Mouse (Mus musculus) liver, adult 2 months (tissue): ENCODE results near the gene Zfp318. TPM values are rescaled to one million over a fixed set of nuclear protein-coding genes. Genes with fewer than 3 reads are reported as not detected.

Experiments
- DNase-seq: peaks from one replicate; pipeline ENCODE4 v3.0.0-alpha.2; 2011; ENCODE audit warnings: low read depth, low spot score; ENCODE audit errors: extremely low read depth
- H3K27ac ChIP-seq: fragments of 200-500 bp; replicated peaks from 2 replicates; pipeline ENCODE4 v1.5.1; 2012; ENCODE audit warnings: low read depth, mild to moderate bottlenecking, control low read depth, inconsistent platforms, low read length; ENCODE audit not compliant: insufficient read depth
- H3K27me3 ChIP-seq: fragments of 200-500 bp; 2 replicates; pipeline ENCODE4 v1.6.1; 2012; ENCODE audit warnings: mild to moderate bottlenecking, moderate library complexity, low read length, inconsistent platforms; ENCODE audit not compliant: control insufficient read depth, insufficient read depth
- H3K36me3 ChIP-seq: fragments of 200-500 bp; 2 replicates; pipeline ENCODE4 v1.6.1; 2012; ENCODE audit warnings: low read length, inconsistent platforms; ENCODE audit not compliant: control insufficient read depth, insufficient read depth
- H3K4me1 ChIP-seq: fragments of 200-500 bp; 2 replicates; pipeline ENCODE4 v1.6.1; 2011; ENCODE audit warnings: low read length; ENCODE audit not compliant: control insufficient read depth, insufficient read depth
- H3K4me3 ChIP-seq: fragments of 200-500 bp; 2 replicates; pipeline ENCODE4 v1.5.1; 2011; ENCODE audit warnings: low read depth, mild to moderate bottlenecking, control low read depth, low read length, moderate library complexity; ENCODE audit not compliant: insufficient read depth
- H3K79me2 ChIP-seq: fragments of 200-500 bp; 2 replicates; pipeline ENCODE4 v1.6.1; 2012; ENCODE audit warnings: inconsistent platforms, mild to moderate bottlenecking, low read length, moderate library complexity; ENCODE audit not compliant: control insufficient read depth, insufficient read depth
- H3K9ac ChIP-seq: fragments of 200-500 bp; 2 replicates; pipeline ENCODE4 v1.6.1; 2012; ENCODE audit warnings: low read depth, mild to moderate bottlenecking, control low read depth, inconsistent platforms, low read length
- CTCF ChIP-seq: fragments of 200-500 bp; IDR thresholded peaks from 2 replicates; pipeline ENCODE4 v1.5.1; 2011; ENCODE audit warnings: low read depth, low read length, control low read depth
- POLR2A ChIP-seq: fragments of 200-500 bp; IDR thresholded peaks from 2 replicates; pipeline ENCODE4 v1.6.1; 2011; ENCODE audit warnings: low read length, control low read depth; ENCODE audit not compliant: insufficient read depth; ENCODE audit errors: extremely low read depth
- WGBS: fragments of 180-500 bp; shearing (Covaris S2); methylation state at CpG from one replicate; pipeline ENCODE4 v1.1.7; 2018; 5-methylcytosine and 5-hydroxymethylcytosine counted together
- polyA plus RNA-seq: library from polyadenylated mRNA; depleted of rRNA; stranded (reverse); fragments of >200 nt; gene quantifications from 2 replicates; pipeline ENCODE4 v1.2.3, GENCODE M21; 2012
- total RNA-seq: library from RNA; depleted of rRNA; stranded (reverse); fragments of >200 nt; gene quantifications from 2 replicates; pipeline ENCODE4 v1.2.3, GENCODE M21; 2014

Zfp318 gene
- total and polyA plus RNA-seq, 2 experiments: 6.0 to 8.3 TPM

DNA sequence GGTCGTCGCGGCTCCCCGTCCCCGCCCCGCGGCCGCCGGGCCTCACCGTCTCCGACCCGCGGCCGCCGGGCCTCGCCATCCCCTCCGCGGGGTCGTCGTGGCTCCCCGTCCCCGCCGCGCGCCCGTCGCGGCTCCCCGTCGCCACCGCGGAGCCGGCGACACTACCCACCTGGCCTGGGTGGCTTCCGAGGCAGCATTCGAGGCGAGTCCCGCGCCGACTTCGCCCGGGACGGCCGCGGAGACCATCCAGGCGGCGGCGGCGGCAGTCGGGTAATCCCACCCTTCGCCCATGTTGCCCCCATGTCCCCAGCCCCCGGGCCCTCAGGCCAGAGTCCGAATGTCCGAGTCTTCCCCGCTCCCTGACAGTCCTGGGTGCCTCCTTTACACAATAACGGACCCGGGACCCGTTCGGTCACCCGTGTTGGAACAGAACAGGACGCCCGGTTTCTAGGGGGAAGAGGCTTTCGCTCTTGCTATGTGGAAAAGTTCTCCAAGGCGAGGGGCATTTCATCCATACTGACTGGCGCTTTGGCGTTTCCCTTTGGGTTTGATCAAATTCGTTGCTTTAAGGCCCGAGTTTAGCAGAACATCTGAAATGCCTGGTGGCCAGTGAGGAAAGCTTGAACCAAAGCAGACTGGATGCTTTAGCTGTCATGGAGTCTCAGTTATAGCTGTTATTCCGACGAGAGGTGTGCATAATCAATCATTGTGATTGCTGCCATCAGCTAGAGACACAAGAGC lies 700 bp downstream of the Zfp318 start:
- H3K27ac ChIP-seq: peak overlapping the region; percentile 78
- peaks cover 8% of the 10 kb centered on the region; the same call in 1 of the 2 replicates for H3K79me2 ChIP-seq
- peak; percentile 29 for DNase-seq
- H3K4me1 ChIP-seq: peaks cover 9% of the 10 kb centered on the region
- H3K27me3 ChIP-seq: no peaks in the 10 kb centered on the region
- no peak for TF ChIP-seq CTCF
- TF ChIP-seq POLR2A: no peak
- peak overlapping the region; percentile 98 for H3K9ac ChIP-seq
- peaks cover 13% of the 10 kb centered on the region for H3K36me3 ChIP-seq
- WGBS: 1% methylated on average over 67 of the region's 70 CpGs
- peak overlapping the region; percentile 90 for H3K4me3 ChIP-seq

DNA sequence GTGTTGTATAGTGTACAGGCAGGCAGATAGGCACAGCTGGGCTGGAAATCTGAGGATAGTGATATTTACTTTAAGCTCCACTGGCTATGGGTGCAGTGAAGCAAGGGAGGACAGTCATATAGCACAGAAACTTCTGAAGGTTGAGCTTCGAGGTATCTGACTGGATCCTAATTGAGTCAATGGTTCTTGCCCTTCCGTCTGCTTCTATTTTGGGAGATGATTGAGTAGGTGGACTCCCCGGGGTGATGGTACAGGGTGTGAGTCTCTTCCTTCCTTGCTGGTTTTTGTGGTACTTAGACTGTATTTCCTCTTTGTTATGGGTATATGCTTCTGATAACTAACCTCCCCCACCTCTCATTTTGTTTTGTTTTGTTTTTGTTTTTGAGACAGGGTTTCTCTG lies 4.7 kb downstream of the Zfp318 start:
- WGBS: 75% methylated on average over 3 of the region's 3 CpGs
- no peak overlapping the region for H3K9ac ChIP-seq
- H3K27ac ChIP-seq: no peak overlapping the region
- DNase-seq: peak; percentile 10
- no peaks in the 10 kb centered on the region for H3K27me3 ChIP-seq
- peaks cover 9% of the 10 kb centered on the region for H3K4me1 ChIP-seq
- peaks cover 8% of the 10 kb centered on the region; the same call in 1 of the 2 replicates for H3K79me2 ChIP-seq
- peaks cover 21% of the 10 kb centered on the region for H3K36me3 ChIP-seq
- H3K4me3 ChIP-seq: no peak overlapping the region
- TF ChIP-seq POLR2A (no peak), CTCF (no peak)

- H3K27ac ChIP-seq: no peak overlapping the region
- WGBS: 56% methylated on average over 2 of the region's 2 CpGs
- no peaks in the 10 kb centered on the region for H3K4me1 ChIP-seq
- peak; percentile 64; the same call in 1 of the 2 replicates for TF ChIP-seq CTCF
- TF ChIP-seq POLR2A: no peak
- DNase-seq: peak; percentile 39
- H3K36me3 ChIP-seq: peaks cover 44% of the 10 kb centered on the region
- H3K79me2 ChIP-seq: peaks cover 2% of the 10 kb centered on the region; the same call in 1 of the 2 replicates
- no peak overlapping the region for H3K9ac ChIP-seq
- H3K27me3 ChIP-seq: no peaks in the 10 kb centered on the region
- H3K4me3 ChIP-seq: no peak overlapping the region
These were observed 9.5 kb downstream of the Zfp318 start for GRCm38 (mm10) chr17:46393012-46393411.

- no peaks in the 10 kb centered on the region for H3K4me1 ChIP-seq
These were observed 11.1 kb downstream of the Zfp318 start for GRCm38 (mm10) chr17:46394631-46395030.

GRCm38 (mm10) chr17:46408478-46408877 lies 24.9 kb downstream of the Zfp318 start:
- Histone ChIP-seq H3K9ac (no peak overlapping the region), H3K36me3 (peaks cover 66% of the 10 kb centered on the region), H3K79me2 (no peaks in the 10 kb centered on the region), H3K27me3 (no peaks in the 10 kb centered on the region), H3K27ac (no peak overlapping the region), H3K4me3 (no peak overlapping the region), H3K4me1 (no peaks in the 10 kb centered on the region)
- DNase-seq: no peak
- WGBS: 45% methylated on average over 3 of the region's 3 CpGs
- TF ChIP-seq POLR2A: no peak
- TF ChIP-seq CTCF: peak; percentile 25; the same call in 1 of the 2 replicates

More at GRCm38 (mm10) chr17:46394631-46395030, 11.1 kb downstream of the Zfp318 start:
- Histone ChIP-seq H3K79me2 (no peaks in the 10 kb centered on the region), H3K36me3 (peaks cover 44% of the 10 kb centered on the region), H3K27me3 (no peaks in the 10 kb centered on the region), H3K27ac (no peak overlapping the region), H3K9ac (no peak overlapping the region), H3K4me3 (no peak overlapping the region)
- DNase-seq: no peak
- 90% methylated on average over 1 of the region's 1 CpGs for WGBS
- TF ChIP-seq CTCF (no peak), POLR2A (no peak)

- H3K9ac ChIP-seq: no peak overlapping the region
- DNase-seq: no peak
- H3K4me3 ChIP-seq: no peak overlapping the region
- no peaks in the 10 kb centered on the region for H3K79me2 ChIP-seq
- TF ChIP-seq POLR2A (no peak), CTCF (no peak)
- no peak overlapping the region for H3K27ac ChIP-seq
- H3K4me1 ChIP-seq: no peaks in the 10 kb centered on the region
- 83% methylated on average over 5 of the region's 5 CpGs for WGBS
- peaks cover 8% of the 10 kb centered on the region for H3K36me3 ChIP-seq
- no peaks in the 10 kb centered on the region for H3K27me3 ChIP-seq
These were observed 35.1 kb downstream of the Zfp318 start for GRCm38 (mm10) chr17:46418628-46419027.
